Mouse (Mus musculus): ENCODE data around the gene Vmn1r28. TPM values are rescaled to one million over a fixed set of nuclear protein-coding genes. Genes with fewer than 3 reads are reported as not detected.
A peak's percentile ranks its signal among the peaks of the same experiment; 100 is the strongest.
"Not testable (repeated sequence)": the region's sequence is repeated elsewhere in the genome, so short reads cannot be mapped to it uniquely, and the experiment has no call there.

The Vmn1r28 gene
- total RNA-seq (2021): not detected

- DNase-seq (ENCODE audit: low spot score in 2 of 2): no peak
- intact Hi-C loops (cut with DNase I): no loop called here
Observed at GRCm38 (mm10) chr6:58261737-58262136, at the start of gene Vmn1r28. Gene Vmn1r28 (plus strand): TSS chr6:58262037.

DNA sequence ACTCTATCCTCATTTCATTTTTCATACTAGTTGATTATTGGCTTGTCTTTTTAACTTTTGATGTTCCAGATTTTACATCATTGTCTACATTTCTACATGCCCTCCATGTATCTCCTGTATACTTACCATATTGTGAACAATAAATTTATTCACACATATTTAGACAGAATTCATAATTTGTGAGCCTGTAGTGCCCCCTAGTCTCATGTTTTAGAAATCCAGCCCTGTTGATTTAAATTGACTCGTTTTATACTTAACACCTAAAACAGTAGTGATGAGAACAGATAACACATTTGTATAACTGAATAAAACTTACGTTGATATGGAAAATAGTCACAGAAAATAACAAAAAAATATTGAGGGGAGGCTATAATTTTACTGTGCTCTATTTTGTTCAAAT lies 45.7 kb upstream of the Vmn1r28 start:
- peak in 1 of 2 experiments; percentile 21 for DNase-seq (ENCODE audit: low spot score in 2 of 2)
- intact Hi-C loops (cut with DNase I): loop anchor here (10.0 kb wide), 1 partner anchor 1401 kb away; no protein-coding TSS in a partner anchor

DNA sequence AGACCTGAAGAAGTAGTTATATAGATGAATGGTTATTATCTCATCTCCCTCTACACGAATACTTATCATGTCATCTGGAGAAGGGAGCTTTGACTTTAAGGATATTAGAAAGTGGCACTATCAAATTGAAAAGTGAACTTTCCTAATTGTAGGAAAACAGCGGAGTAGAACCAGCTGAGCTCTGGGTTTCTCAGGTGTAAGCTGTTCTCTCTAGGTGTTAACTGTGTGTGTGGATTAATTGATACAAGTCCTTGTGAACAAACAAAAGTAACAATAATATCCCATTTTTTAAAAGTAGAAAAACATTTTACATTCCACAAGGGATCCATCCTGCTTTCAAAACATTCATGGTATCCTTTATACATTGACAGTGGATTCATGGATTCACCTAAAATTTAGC lies 43.1 kb upstream of the Vmn1r28 start, which contains the start of gene Vmn1r27:
TSS of gene Vmn1r27 (minus strand) at position 101 of the 400 bp plus-strand sequence.
- DNase-seq (ENCODE audit: low spot score in 2 of 2): no peak
- intact Hi-C loops (cut with DNase I): loop anchor here (10.0 kb wide), 1 partner anchor 1404 kb away; no protein-coding TSS in a partner anchor

DNA sequence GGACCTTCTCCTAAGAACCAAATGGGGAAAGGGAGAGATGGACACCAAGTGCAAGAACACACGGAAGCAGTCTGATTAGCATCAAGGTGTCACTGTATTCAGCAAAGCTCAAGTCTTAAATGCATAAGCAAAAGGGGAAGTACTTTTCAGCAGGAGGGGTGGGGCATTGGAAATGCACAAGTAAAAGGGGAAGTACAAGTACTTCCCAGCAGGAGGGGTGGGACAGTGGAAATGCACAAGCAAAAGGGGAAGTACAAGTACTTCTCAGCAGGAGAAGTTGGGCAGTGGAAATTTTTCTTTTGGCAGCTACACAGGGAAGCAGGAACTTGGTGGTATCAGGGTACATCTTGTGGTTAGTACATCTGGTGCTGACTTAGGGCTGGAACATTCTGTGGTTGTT lies 17.8 kb downstream of the Vmn1r28 start:
- intact Hi-C loops (cut with DNase I); DNase-seq (ENCODE audit: low spot score in 2 of 2): not testable (repeated sequence)

- intact Hi-C loops (cut with DNase I): no loop called here
- no peak for DNase-seq (ENCODE audit: low spot score in 2 of 2)
Observed at GRCm38 (mm10) chr6:58292201-58292600, 30.4 kb downstream of the Vmn1r28 start.

DNA sequence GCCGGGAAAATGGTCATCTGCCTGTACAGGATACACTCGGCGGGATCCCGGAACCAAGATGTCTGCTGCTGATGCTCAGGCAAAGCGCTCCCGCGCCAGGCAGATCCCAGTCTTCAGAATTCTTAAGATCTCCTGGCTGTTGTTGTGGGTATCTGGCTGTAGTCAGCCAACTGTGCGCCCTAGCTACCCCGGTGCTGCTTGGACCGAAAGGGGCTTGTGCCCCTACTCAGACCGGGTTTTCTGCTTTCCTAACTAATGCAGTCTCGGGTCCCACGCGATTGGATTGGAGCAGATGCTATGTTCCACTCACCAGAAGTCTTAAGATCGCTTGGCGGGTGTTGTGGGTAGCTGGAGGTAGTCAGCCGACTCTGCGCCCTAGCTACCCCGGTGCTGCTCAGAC lies 36.7 kb downstream of the Vmn1r28 start:
- intact Hi-C loops (cut with DNase I); DNase-seq (ENCODE audit: low spot score in 2 of 2): not testable (repeated sequence)

DNA sequence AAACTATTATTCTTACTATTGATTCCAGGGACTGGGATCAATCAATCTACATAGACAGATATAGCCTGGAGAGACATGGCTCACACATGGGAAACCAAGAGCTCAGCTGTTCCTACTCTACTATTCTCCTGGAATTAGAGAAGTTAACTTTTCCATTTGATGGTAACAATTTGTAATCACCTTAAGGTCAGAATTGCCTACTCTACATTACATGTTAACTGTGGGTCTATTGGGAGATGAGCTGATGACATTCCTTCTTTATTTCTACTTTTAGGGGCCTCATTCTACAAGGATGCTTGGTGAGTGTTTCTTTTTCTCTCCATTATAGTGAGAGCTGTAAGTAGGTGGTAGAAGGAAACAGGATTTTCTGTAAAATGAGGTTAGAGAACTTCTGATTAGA lies 39.4 kb downstream of the Vmn1r28 start, which contains the start of gene Vmn1r29:
TSS of gene Vmn1r29 (plus strand) at position 301 of the 400 bp plus-strand sequence.
- intact Hi-C loops (cut with DNase I): no loop called here
- no peak for DNase-seq (ENCODE audit: low spot score in 2 of 2)

Other genes with a start within 250 kb of the Vmn1r28 start
- not detected for gene Vmn1r26, start 246.9 kb upstream of the Vmn1r28 start, total RNA-seq (2021)
- not detected for gene Vmn1r27, start 43.2 kb upstream of the Vmn1r28 start, total RNA-seq (2021)
- not detected for gene Vmn1r29, start 39.5 kb downstream of the Vmn1r28 start, total RNA-seq (2021)
- not detected for gene Vmn1r30, start 181.3 kb downstream of the Vmn1r28 start, total RNA-seq (2021)
- not detected for gene Vmn1r31, start 213.3 kb downstream of the Vmn1r28 start, total RNA-seq (2021)

Data from left cerebral cortex, postnatal 25 days (tissue).